Mouse (Mus musculus) kidney, postnatal 25 days (tissue): ENCODE results near the gene Slc22a14.

Experiments
- DNase-seq, 2 experiments: peaks; one replicate each; pipeline ENCODE4 v3.0.0; 2021; ENCODE audit warnings: mixed read lengths in 2 of 2

Gene Slc22a14

GRCm38 (mm10) chr9:119201653-119202052 lies 163.7 kb downstream of the Slc22a14 start:
- peak in 1 of 2 experiments; percentile 54 for DNase-seq

GRCm38 (mm10) chr9:119199151-119199861 lies 166.0 kb downstream of the Slc22a14 start:
- DNase-seq, result peak in 1 of 2 experiments; percentile 63

- DNase-seq, result peak; percentile 84 to 93
These were observed 173.0 kb downstream of the Slc22a14 start for GRCm38 (mm10) chr9:119192202-119192990.

- DNase-seq, result peak in 1 of 2 experiments; percentile 62
These were observed 184.1 kb downstream of the Slc22a14 start for GRCm38 (mm10) chr9:119181241-119181728.

- DNase-seq, result no peak
These were observed 186.1 kb downstream of the Slc22a14 start for GRCm38 (mm10) chr9:119179292-119179691.

GRCm38 (mm10) chr9:119167608-119168007 lies 197.7 kb downstream of the Slc22a14 start:
- DNase-seq, result no peak

- peak; percentile 86 to 92 for DNase-seq
These were observed 199.8 kb downstream of the Slc22a14 start for GRCm38 (mm10) chr9:119165548-119165947.

- peak; percentile 49 to 88 for DNase-seq
These were observed 200.6 kb downstream of the Slc22a14 start for GRCm38 (mm10) chr9:119164743-119165142.

GRCm38 (mm10) chr9:119160689-119161088 lies 204.7 kb downstream of the Slc22a14 start:
- peak; percentile 86 to 92 for DNase-seq

- no peak for DNase-seq
These were observed 206.5 kb downstream of the Slc22a14 start, which contains the start of gene Gm47289 for GRCm38 (mm10) chr9:119158861-119159260. Gene Gm47289, plus strand, starts transcription at chr9:119159161.

GRCm38 (mm10) chr9:119156278-119157201 lies 208.8 kb downstream of the Slc22a14 start, which contains the start of gene Acaa1b:
Gene Acaa1b, minus strand, starts transcription at chr9:119157093.
- peak; percentile 92 to 95 for DNase-seq

GRCm38 (mm10) chr9:119155826-119156225 lies 209.5 kb downstream of the Slc22a14 start:
- peak; percentile 58 to 62 for DNase-seq

- peak; percentile 80 to 84 for DNase-seq
These were observed 209.9 kb downstream of the Slc22a14 start for GRCm38 (mm10) chr9:119155416-119155815.

- DNase-seq, result peak in 1 of 2 experiments; percentile 66
These were observed 213.6 kb downstream of the Slc22a14 start for GRCm38 (mm10) chr9:119151751-119152150.

GRCm38 (mm10) chr9:119149601-119150000 lies 215.8 kb downstream of the Slc22a14 start:
- peak; percentile 65 to 71 for DNase-seq

GRCm38 (mm10) chr9:119146098-119146770 lies 219.1 kb downstream of the Slc22a14 start:
- peak in 1 of 2 experiments; percentile 56 for DNase-seq

GRCm38 (mm10) chr9:119145638-119146037 lies 219.7 kb downstream of the Slc22a14 start:
- DNase-seq, result peak in 1 of 2 experiments; percentile 54

- peak in 1 of 2 experiments; percentile 51 for DNase-seq
These were observed 220.2 kb downstream of the Slc22a14 start for GRCm38 (mm10) chr9:119145137-119145536.

- DNase-seq, result no peak
These were observed 220.7 kb downstream of the Slc22a14 start for GRCm38 (mm10) chr9:119144696-119145095.

- no peak for DNase-seq
These were observed 222.0 kb downstream of the Slc22a14 start for GRCm38 (mm10) chr9:119143372-119143771.

GRCm38 (mm10) chr9:119142066-119142465 lies 223.3 kb downstream of the Slc22a14 start:
- no peak for DNase-seq

GRCm38 (mm10) chr9:119138836-119139235 lies 226.5 kb downstream of the Slc22a14 start:
- no peak for DNase-seq
